Mouse (Mus musculus): ENCODE measurements around the gene Gm45140. TPM values are rescaled to one million over a fixed set of nuclear protein-coding genes. Genes with fewer than 3 reads are reported as not detected.

Gm45140 gene
- polyA plus RNA-seq, 1 experiment from 2014 or later = 4.1 TPM

DNA sequence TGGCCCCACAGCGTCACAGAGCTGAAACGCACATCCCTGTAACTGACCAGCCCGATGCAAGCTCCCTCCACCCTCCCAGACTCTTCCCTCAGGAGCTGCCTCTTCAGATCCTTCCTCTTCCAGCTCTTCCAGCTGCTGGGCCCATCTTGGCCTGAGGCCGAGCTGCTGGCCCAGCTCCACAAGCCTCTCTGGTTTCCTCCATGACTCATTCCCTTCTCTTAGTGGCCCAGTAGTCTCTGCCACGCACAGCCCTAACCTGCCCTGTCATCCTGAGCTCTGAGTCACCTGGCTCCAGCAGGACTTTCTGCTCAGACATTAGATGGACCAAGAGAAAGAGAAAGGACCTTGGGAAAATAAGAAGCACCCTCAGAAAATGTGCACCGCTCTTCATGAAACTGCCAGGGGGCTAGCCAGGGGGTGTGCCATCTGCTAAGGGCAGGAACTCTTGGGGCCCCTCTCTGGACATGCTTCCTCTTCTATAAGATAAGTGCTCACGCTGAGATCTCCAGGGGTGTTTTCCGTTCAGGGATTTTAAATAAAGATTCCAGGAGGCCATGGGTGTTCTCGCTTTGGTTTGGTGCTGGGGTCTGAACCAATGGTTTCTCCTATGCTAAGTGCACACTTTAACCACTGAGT, 33.4 kb upstream of the Gm45140 start:
- Histone ChIP-seq H3K4me3 (replicated peaks) (no peak overlapping the region), H3K27ac (replicated peaks) (peak overlapping the region; percentile 35), H3K36me3 (replicated peaks) (no peaks in the 10 kb centered on the region), H3K9ac (no peak overlapping the region), H3K4me1 (replicated peaks) (peaks cover 48% of the 10 kb centered on the region), H3K4me2 (no peak overlapping the region), H3K27me3 (no peaks in the 10 kb centered on the region), H3K9me3 (replicated peaks) (no peaks in the 10 kb centered on the region)
- ATAC-seq (ENCODE audit: insufficient read depth) = no peak
- 39% methylated on average over 9 of the region's 9 CpGs for WGBS (ENCODE audit: insufficient replicate concordance)

DNA sequence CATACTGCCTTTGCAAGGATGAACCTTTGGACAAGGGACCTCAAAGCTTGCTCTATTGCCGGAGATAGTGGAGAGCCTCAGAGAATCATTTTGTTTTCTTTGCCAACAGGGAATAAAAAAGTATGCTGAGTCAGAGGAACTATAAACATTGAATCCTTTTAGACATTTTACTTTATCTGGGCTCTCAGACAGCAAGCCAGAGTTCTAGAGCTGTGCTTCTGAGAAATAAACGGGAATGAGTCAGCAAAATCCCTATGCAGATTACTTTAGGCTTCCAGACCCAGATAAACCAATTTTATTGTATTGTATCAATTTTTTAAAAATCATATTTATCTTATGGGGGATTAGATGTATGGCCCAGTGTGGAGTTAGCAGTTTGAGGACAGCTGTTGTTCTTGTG, 31.7 kb upstream of the Gm45140 start:
- 26% methylated on average over 2 of the region's 2 CpGs for WGBS (ENCODE audit: insufficient replicate concordance)
- H3K4me1 ChIP-seq (replicated peaks) = peaks cover 49% of the 10 kb centered on the region
- no peak overlapping the region for H3K4me3 ChIP-seq (replicated peaks)
- H3K9me3 ChIP-seq (replicated peaks) = no peaks in the 10 kb centered on the region
- H3K36me3 ChIP-seq (replicated peaks) = no peaks in the 10 kb centered on the region
- peak overlapping the region; percentile 73 for H3K27ac ChIP-seq (replicated peaks)
- H3K4me2 ChIP-seq = 0 out of 2 replicates have a peak overlapping the region, but pooled peaks have one; percentile 8
- no peak; the same call in 1 of the 2 replicates for ATAC-seq (ENCODE audit: insufficient read depth)
- no peak overlapping the region for H3K9ac ChIP-seq
- no peaks in the 10 kb centered on the region for H3K27me3 ChIP-seq

DNA sequence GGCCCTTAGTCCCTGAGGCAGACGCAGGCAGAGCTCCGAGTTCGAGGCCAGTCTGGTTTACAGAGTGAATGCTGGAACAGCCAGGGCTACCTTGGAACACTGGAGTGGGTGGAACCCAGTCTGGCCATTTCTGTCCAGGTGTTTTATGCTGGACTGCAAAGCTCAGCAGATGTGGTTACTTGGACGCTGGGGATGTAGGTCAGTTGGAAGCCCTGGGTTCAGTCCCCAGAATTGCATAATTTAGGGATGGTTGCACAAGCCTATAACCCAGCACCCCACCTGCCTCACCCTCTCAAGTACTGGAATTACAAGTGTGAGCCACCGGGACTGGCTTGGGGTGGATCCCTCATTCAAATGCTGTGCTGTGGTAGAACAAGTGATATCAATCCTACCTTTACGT, 30.6 kb upstream of the Gm45140 start:
- no peak overlapping the region for H3K4me3 ChIP-seq (replicated peaks)
- peaks cover 48% of the 10 kb centered on the region for H3K4me1 ChIP-seq (replicated peaks)
- WGBS (ENCODE audit: insufficient replicate concordance) = 69% methylated on average over 6 of the region's 6 CpGs
- H3K9ac ChIP-seq = no peak overlapping the region
- H3K4me2 ChIP-seq = no peak overlapping the region
- no peaks in the 10 kb centered on the region for H3K27me3 ChIP-seq
- ATAC-seq (ENCODE audit: insufficient read depth) = peak; percentile 4; the same call in 1 of the 2 replicates
- 0 out of 2 replicates have a peak overlapping the region, but pooled peaks have one; percentile 0 for H3K27ac ChIP-seq (replicated peaks)
- H3K9me3 ChIP-seq (replicated peaks) = no peaks in the 10 kb centered on the region
- no peaks in the 10 kb centered on the region for H3K36me3 ChIP-seq (replicated peaks)

DNA sequence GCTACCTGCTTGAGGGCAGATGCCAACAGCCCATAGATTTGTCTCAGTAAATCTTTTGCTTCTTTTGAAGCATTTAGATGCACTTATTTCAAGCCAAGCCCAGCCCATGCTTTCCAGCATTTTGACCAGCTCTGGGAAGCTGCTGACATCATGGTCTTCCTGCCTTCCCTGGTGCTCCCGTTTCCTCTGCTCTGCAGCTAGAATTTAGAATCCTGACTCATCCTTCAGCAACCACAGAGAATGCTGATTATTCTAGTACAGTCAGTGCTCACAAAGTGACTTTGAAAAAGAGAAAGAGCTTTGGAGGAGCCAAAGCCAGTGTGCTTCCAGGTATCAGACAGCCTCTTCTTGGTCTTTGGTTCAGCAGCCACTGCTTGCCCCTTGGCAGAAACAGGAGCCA, 21.5 kb upstream of the Gm45140 start:
- WGBS (ENCODE audit: insufficient replicate concordance) = 15% methylated on average over 1 of the region's 1 CpGs
- Histone ChIP-seq H3K9me3 (replicated peaks) (no peaks in the 10 kb centered on the region), H3K4me3 (replicated peaks) (no peak overlapping the region), H3K4me1 (replicated peaks) (peaks cover 18% of the 10 kb centered on the region), H3K27ac (replicated peaks) (no peak overlapping the region), H3K9ac (no peak overlapping the region), H3K4me2 (no peak overlapping the region), H3K27me3 (peaks cover 13% of the 10 kb centered on the region), H3K36me3 (replicated peaks) (no peaks in the 10 kb centered on the region)
- no peak for ATAC-seq (ENCODE audit: insufficient read depth)

DNA sequence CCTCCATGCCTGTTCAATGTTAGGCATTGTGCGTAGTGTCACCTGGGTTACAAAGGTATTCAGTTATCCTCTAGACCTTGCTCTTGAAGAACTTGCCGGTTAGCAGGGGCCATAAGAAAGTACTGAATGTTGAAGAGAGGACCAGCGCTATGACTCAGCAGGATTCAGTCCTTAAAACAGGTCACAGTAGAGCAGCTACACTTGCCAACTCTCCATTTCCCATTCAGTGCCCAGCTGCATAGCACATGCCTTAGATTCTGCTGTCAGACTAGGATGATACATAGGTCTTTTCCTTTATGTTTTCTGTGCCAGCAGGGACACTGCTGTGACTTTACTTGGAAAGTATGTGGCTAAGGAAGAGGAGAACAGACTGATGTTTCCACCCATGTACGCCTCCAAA, 17.9 kb upstream of the Gm45140 start:
- 66% methylated on average over 4 of the region's 4 CpGs for WGBS (ENCODE audit: insufficient replicate concordance)
- Histone ChIP-seq H3K4me1 (replicated peaks) (peaks cover 33% of the 10 kb centered on the region), H3K27ac (replicated peaks) (no peak overlapping the region), H3K9me3 (replicated peaks) (no peaks in the 10 kb centered on the region), H3K27me3 (peaks cover 13% of the 10 kb centered on the region), H3K36me3 (replicated peaks) (peaks cover 5% of the 10 kb centered on the region; the same call in 1 of the 2 replicates), H3K4me2 (no peak overlapping the region), H3K4me3 (replicated peaks) (no peak overlapping the region), H3K9ac (no peak overlapping the region)
- no peak for ATAC-seq (ENCODE audit: insufficient read depth)

DNA sequence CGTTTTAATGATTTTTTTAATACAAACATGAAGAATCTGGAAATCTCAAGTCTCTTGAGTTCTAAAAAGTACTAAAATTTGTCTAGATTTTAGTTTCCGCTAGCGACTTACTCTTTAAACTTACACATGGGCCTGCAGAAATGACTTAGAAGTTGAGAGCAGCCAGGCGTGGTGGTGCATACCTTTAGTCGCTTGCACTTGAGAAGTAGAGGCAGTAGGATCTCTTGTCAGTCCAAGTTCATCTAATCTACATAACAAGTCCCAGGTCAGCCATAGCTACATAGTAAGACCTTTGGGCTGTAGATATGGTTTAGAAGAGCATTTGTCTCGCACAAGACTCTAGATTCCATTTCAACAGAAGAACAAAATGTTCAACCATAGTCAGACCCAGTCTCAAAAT, 16.3 kb upstream of the Gm45140 start:
- ATAC-seq (ENCODE audit: insufficient read depth) = no peak
- peak overlapping the region; percentile 90; the same call in 1 of the 2 replicates for H3K4me2 ChIP-seq
- no peaks in the 10 kb centered on the region for H3K9me3 ChIP-seq (replicated peaks)
- peak overlapping the region; percentile 92; the same call in 1 of the 2 replicates for H3K27ac ChIP-seq (replicated peaks)
- H3K36me3 ChIP-seq (replicated peaks) = peaks cover 20% of the 10 kb centered on the region
- 64% methylated on average over 6 of the region's 6 CpGs for WGBS (ENCODE audit: insufficient replicate concordance)
- peaks cover 48% of the 10 kb centered on the region for H3K4me1 ChIP-seq (replicated peaks)
- H3K4me3 ChIP-seq (replicated peaks) = no peak overlapping the region; the same call in 1 of the 2 replicates
- peaks cover 7% of the 10 kb centered on the region for H3K27me3 ChIP-seq
- H3K9ac ChIP-seq = no peak overlapping the region

DNA sequence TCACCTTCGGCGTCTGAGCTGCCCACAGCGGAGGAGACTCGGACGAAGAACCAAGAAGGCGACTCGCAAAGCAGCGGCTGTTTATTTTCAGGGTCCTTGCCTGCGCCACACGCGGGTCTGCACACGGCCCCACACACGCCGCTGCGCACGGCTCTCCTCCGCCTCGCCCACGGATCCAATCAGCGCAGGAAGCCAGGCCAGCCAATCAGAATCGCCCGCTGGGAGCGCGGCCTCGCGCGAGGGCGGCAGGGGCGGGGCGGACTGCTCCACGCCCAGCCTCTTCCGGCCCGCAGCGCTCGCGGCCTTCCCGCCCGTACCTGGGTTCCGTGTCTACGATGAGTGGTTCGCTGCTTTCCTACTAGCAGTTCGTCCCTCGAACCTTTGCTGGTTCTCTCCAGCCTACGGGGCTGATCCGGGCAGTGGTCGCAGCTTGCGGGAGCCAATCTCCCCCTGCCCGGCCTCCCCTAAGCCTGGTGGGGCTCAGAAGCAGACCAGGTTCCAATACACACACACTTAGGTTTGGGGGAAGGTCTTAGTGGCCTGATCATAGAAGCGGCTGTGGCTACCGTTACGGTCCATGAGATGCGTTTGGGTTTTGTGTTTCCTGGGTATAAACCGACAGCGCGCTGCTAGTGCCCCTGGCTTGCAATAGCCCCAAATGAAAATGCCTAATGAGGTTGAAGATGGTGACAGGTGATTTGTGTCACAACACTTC, 15.5 kb upstream of the Gm45140 start, which contains the start of gene Cnbp:
Cnbp (minus strand) TSS at position 207 of the 715 bp plus-strand sequence.
- Histone ChIP-seq H3K36me3 (replicated peaks) (peaks cover 26% of the 10 kb centered on the region), H3K9ac (peak within 1 kb of the TSS; percentile 98), H3K4me1 (replicated peaks) (peaks cover 51% of the 10 kb centered on the region), H3K4me2 (peak within 1 kb of the TSS; percentile 90), H3K27me3 (no peaks in the 10 kb centered on the region), H3K27ac (replicated peaks) (peak within 1 kb of the TSS; percentile 92), H3K9me3 (replicated peaks) (no peaks in the 10 kb centered on the region), H3K4me3 (replicated peaks) (peak within 1 kb of the TSS; percentile 90)
- peak; percentile 96 for ATAC-seq (ENCODE audit: insufficient read depth)
- under 1% methylated on average over 55 of the region's 55 CpGs for WGBS (ENCODE audit: insufficient replicate concordance)

DNA sequence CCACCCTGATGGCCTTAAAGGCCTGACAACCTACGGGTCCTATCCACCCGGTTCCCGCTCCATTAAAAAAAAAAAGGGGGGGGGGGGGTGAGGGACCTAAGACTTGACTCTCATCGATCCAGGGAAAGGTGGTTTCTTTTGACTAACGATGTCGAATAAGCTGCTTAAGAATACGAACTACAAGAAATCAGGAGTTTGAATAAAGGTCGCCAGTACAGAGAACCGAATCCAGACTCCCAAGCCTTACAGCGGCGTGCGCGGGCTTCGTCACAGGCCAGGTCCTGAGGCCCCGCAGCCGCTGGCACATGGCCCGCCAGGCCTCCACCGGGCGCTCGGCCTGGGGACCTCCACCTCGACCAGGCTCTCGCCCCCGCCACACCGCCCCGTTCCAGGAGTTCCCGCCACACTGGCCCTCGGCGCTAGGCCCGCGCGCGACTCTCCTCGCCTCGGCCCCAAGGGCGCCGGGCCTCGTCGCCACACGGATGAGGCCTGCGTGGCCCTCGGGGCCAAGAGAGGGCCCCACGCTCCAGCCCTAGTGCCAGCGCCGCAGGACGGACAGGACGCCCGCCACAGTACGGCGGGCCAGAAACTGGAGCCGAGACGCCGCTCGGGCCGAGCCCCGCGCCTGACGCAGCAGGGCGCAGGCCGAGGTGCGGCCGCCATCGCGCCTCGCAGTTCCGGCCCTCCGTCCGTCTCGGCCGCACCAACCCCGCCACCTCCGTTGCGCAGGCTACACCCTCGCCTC, 14.7 kb upstream of the Gm45140 start:
- Histone ChIP-seq H3K9ac (peak overlapping the region; percentile 98), H3K36me3 (replicated peaks) (peaks cover 34% of the 10 kb centered on the region), H3K27ac (replicated peaks) (peak overlapping the region; percentile 91), H3K9me3 (replicated peaks) (no peaks in the 10 kb centered on the region), H3K4me3 (replicated peaks) (peak overlapping the region; percentile 90), H3K4me1 (replicated peaks) (peaks cover 51% of the 10 kb centered on the region), H3K27me3 (no peaks in the 10 kb centered on the region), H3K4me2 (peak overlapping the region; percentile 90)
- peak; percentile 75 for ATAC-seq (ENCODE audit: insufficient read depth)
- WGBS (ENCODE audit: insufficient replicate concordance) = under 1% methylated on average over 73 of the region's 73 CpGs

DNA sequence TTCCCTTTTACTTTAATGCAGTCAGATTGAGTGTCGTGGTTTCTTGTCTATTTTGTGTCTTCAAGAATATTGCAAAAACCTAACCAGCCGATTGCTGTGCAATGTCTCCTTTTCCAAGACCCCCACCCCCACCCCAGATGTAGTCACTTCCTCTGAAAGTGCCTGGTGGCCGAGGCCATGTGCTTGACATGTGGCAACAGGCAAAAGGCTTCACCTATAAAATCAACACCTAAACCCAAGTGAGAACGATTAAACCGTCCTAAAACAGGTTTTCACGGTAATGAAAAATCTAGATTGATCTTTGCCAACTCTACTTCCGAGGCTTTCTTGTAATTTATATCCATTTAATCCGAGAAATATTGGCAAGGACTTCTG, 14.2 kb upstream of the Gm45140 start:
- Histone ChIP-seq H3K27ac (replicated peaks) (peak overlapping the region; percentile 91; the same call in 1 of the 2 replicates), H3K9me3 (replicated peaks) (no peaks in the 10 kb centered on the region), H3K27me3 (no peaks in the 10 kb centered on the region), H3K36me3 (replicated peaks) (peaks cover 39% of the 10 kb centered on the region), H3K4me2 (peak overlapping the region; percentile 90), H3K9ac (peak overlapping the region; percentile 98), H3K4me1 (replicated peaks) (peaks cover 53% of the 10 kb centered on the region), H3K4me3 (replicated peaks) (peak overlapping the region; percentile 90)
- no peak for ATAC-seq (ENCODE audit: insufficient read depth)
- 0% methylated on average over 8 of the region's 8 CpGs for WGBS (ENCODE audit: insufficient replicate concordance)

DNA sequence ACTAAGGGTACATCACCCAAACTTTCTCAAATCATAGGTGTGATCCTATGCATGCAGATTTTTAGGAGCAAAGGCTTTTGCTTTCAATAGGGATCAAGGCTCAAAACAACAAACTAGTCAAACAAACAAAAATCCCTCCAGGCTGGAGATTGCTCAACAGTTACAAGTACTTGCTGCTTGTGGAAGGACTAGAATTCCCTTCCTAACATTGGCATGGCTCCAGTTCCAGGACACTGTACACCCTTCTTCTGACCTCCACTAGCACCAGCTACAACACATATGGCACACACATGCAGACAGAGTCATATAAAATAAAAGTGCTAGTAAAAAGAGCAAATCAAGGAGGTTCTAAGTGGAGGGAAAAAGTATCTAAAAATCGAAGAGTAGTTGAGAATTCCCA, 11.2 kb upstream of the Gm45140 start:
- Histone ChIP-seq H3K9me3 (replicated peaks) (no peaks in the 10 kb centered on the region), H3K4me2 (peak overlapping the region; percentile 10), H3K9ac (peak overlapping the region; percentile 19; the same call in 1 of the 2 replicates), H3K27me3 (no peaks in the 10 kb centered on the region), H3K27ac (replicated peaks) (peak overlapping the region; percentile 34; the same call in 1 of the 2 replicates), H3K4me3 (replicated peaks) (no peak overlapping the region), H3K36me3 (replicated peaks) (peaks cover 67% of the 10 kb centered on the region), H3K4me1 (replicated peaks) (peaks cover 33% of the 10 kb centered on the region)
- 58% methylated on average over 1 of the region's 1 CpGs for WGBS (ENCODE audit: insufficient replicate concordance)
- no peak for ATAC-seq (ENCODE audit: insufficient read depth)
